Mouse (Mus musculus): Measurements from ENCODE around the gene Ccdc9.

Gene Ccdc9

GRCm38 (mm10) chr7:16308093-16308492 is 21.5 kb upstream of the Ccdc9 start, which contains the start of gene Bbc3:
Gene Bbc3 (plus strand): TSS chr7:16308393.
- WGBS, result 67% methylated on average over 1 of the region's 1 CpGs

GRCm38 (mm10) chr7:16307141-16307540 is 20.5 kb upstream of the Ccdc9 start:
- 79% methylated on average over 6 of the region's 6 CpGs for WGBS

GRCm38 (mm10) chr7:16299419-16300035 is 12.9 kb upstream of the Ccdc9 start:
- WGBS, result under 1% methylated on average over 52 of the region's 52 CpGs

- WGBS, result 77% methylated on average over 5 of the region's 5 CpGs
Observed at GRCm38 (mm10) chr7:16298927-16299326, 12.3 kb upstream of the Ccdc9 start.

GRCm38 (mm10) chr7:16297616-16298015 is 11.0 kb upstream of the Ccdc9 start:
- WGBS, result 71% methylated on average over 2 of the region's 2 CpGs

GRCm38 (mm10) chr7:16296766-16297390 is 10.3 kb upstream of the Ccdc9 start:
- 3% methylated on average over 22 of the region's 22 CpGs for WGBS

GRCm38 (mm10) chr7:16296146-16296545 is 9.6 kb upstream of the Ccdc9 start:
- WGBS, result 25% methylated on average over 2 of the region's 2 CpGs

- WGBS, result under 1% methylated on average over 41 of the region's 41 CpGs
Observed at GRCm38 (mm10) chr7:16295321-16295900, 8.8 kb upstream of the Ccdc9 start.

GRCm38 (mm10) chr7:16294837-16295236 is 8.2 kb upstream of the Ccdc9 start:
- WGBS, result under 1% methylated on average over 23 of the region's 23 CpGs

GRCm38 (mm10) chr7:16294346-16294745 is 7.8 kb upstream of the Ccdc9 start:
- 22% methylated on average over 4 of the region's 4 CpGs for WGBS

GRCm38 (mm10) chr7:16287791-16288190 is 1.2 kb upstream of the Ccdc9 start:
- WGBS, result 80% methylated on average over 1 of the region's 1 CpGs

GRCm38 (mm10) chr7:16287016-16287415 is 421 bp upstream of the Ccdc9 start:
- WGBS, result 55% methylated on average over 2 of the region's 2 CpGs

- WGBS, result 2% methylated on average over 14 of the region's 14 CpGs
Observed at GRCm38 (mm10) chr7:16285450-16286025, 1.1 kb downstream of the Ccdc9 start.

- WGBS, result 76% methylated on average over 9 of the region's 9 CpGs
Observed at GRCm38 (mm10) chr7:16284904-16285303, 1.7 kb downstream of the Ccdc9 start.

- WGBS, result 88% methylated on average over 8 of the region's 8 CpGs
Observed at GRCm38 (mm10) chr7:16284001-16284400, 2.6 kb downstream of the Ccdc9 start.

GRCm38 (mm10) chr7:16282334-16282733 is 4.3 kb downstream of the Ccdc9 start:
- 92% methylated on average over 13 of the region's 13 CpGs for WGBS

GRCm38 (mm10) chr7:16280721-16281120 is 5.9 kb downstream of the Ccdc9 start:
- 89% methylated on average over 11 of the region's 11 CpGs for WGBS

GRCm38 (mm10) chr7:16274922-16275890 is 11.4 kb downstream of the Ccdc9 start:
- WGBS, result 84% methylated on average over 10 of the region's 10 CpGs

GRCm38 (mm10) chr7:16273766-16274140 is 12.8 kb downstream of the Ccdc9 start:
- WGBS, result 3% methylated on average over 18 of the region's 18 CpGs

- WGBS, result 1% methylated on average over 42 of the region's 49 CpGs
Observed at GRCm38 (mm10) chr7:16273081-16273765, 13.4 kb downstream of the Ccdc9 start, which contains the start of gene Inafm1. Gene Inafm1 (minus strand): TSS chr7:16273617.

GRCm38 (mm10) chr7:16272681-16273080 is 13.9 kb downstream of the Ccdc9 start:
- under 1% methylated on average over 43 of the region's 46 CpGs for WGBS
